Mouse (Mus musculus) stomach, embryonic 14.5 days (tissue): ENCODE measurements around the gene Vav1. TPM values are rescaled to one million over a fixed set of nuclear protein-coding genes. Genes with fewer than 3 reads are reported as not detected.
A peak's percentile ranks its signal among the peaks of the same experiment; 100 is the strongest.

Experiments
- ATAC-seq: fragments of 200-750 bp; cut with Nextera tagmentation; 2 replicates; pipeline ENCODE4 v1.8.0; 2017; ENCODE audit warnings: low read depth, moderate TSS enrichment; ENCODE audit not compliant: insufficient number of reproducible peaks, insufficient read depth, low FRiP score
- H3K27ac ChIP-seq: fragments of 300-500 bp; sonication (generic); 2 replicates; pipeline ENCODE4 v1.5.1; 2014; ENCODE audit warnings: mild to moderate bottlenecking, low read length, moderate library complexity, mixed read lengths
- H3K27me3 ChIP-seq: fragments of 300-500 bp; sonication (generic); 2 replicates; pipeline ENCODE4 v1.6.1; 2014; ENCODE audit warnings: low read length, control low read depth, mixed read lengths; ENCODE audit not compliant: control insufficient read depth, insufficient read depth
- H3K36me3 ChIP-seq: fragments of 300-500 bp; sonication (generic); 2 replicates; pipeline ENCODE4 v1.6.1; 2014; ENCODE audit warnings: mild to moderate bottlenecking, control low read depth, low read length, moderate library complexity, mixed read lengths; ENCODE audit not compliant: control insufficient read depth, insufficient read depth
- H3K4me1 ChIP-seq: fragments of 300-500 bp; sonication (generic); 2 replicates; pipeline ENCODE4 v1.6.1; 2014; ENCODE audit warnings: low read length, control low read depth, mixed read lengths; ENCODE audit not compliant: control insufficient read depth, insufficient read depth
- H3K4me2 ChIP-seq: fragments of 300-500 bp; sonication (generic); replicated peaks from 2 replicates; pipeline ENCODE4 v1.6.1; 2014; ENCODE audit warnings: low read depth, low read length, control low read depth
- H3K4me3 ChIP-seq: fragments of 300-500 bp; sonication (generic); 2 replicates; pipeline ENCODE4 v1.5.1; 2014; ENCODE audit warnings: low read depth, low read length, control low read depth
- H3K9ac ChIP-seq: fragments of 300-500 bp; sonication (generic); replicated peaks from 2 replicates; pipeline ENCODE4 v1.6.1; 2014; ENCODE audit warnings: low read depth, mild to moderate bottlenecking, control low read depth, low read length, moderate library complexity, mixed read lengths
- H3K9me3 ChIP-seq: fragments of 300-500 bp; sonication (generic); 2 replicates; pipeline ENCODE4 v1.6.1; 2016; ENCODE audit warnings: low read depth, low read length, control low read depth; ENCODE audit not compliant: control insufficient read depth
- WGBS: fragments of 180-500 bp; shearing (Covaris S2); extraction: QIAGEN DNeasy Blood & Tissue Kit; methylation state at CpG from one replicate; pipeline ENCODE4 v1.1.7; 2014; 5-methylcytosine and 5-hydroxymethylcytosine counted together
- polyA plus RNA-seq: library from polyadenylated mRNA; unstranded; fragments of >200 nt; fragmentation: Nextera tagmentation; extraction: Ambion mirVana; gene quantifications from 2 replicates; pipeline ENCODE4 v1.2.1, GENCODE M21; 2014

Vav1 gene
- polyA plus RNA-seq, 1 experiment from 2014 or later, result 1.8 TPM

GRCm38 (mm10) chr17:57295935-57296334 is 17.0 kb downstream of the Vav1 start:
- Histone ChIP-seq H3K4me3 (no peak overlapping the region), H3K4me1 (no peaks in the 10 kb centered on the region), H3K4me2 (no peak overlapping the region), H3K36me3 (no peaks in the 10 kb centered on the region), H3K9ac (no peak overlapping the region), H3K27me3 (no peaks in the 10 kb centered on the region), H3K27ac (no peak overlapping the region), H3K9me3 (no peaks in the 10 kb centered on the region)
- WGBS, result 91% methylated on average over 9 of the region's 9 CpGs
- ATAC-seq, result no peak

- no peak for ATAC-seq
- Histone ChIP-seq H3K9ac (no peak overlapping the region), H3K9me3 (no peaks in the 10 kb centered on the region), H3K4me2 (no peak overlapping the region), H3K27ac (no peak overlapping the region), H3K4me3 (no peak overlapping the region), H3K4me1 (no peaks in the 10 kb centered on the region), H3K36me3 (no peaks in the 10 kb centered on the region), H3K27me3 (no peaks in the 10 kb centered on the region)
- 82% methylated on average over 12 of the region's 12 CpGs for WGBS
Observed at GRCm38 (mm10) chr17:57297040-57297439, 18.1 kb downstream of the Vav1 start.

- H3K36me3 ChIP-seq, result no peaks in the 10 kb centered on the region
- no peak overlapping the region for H3K27ac ChIP-seq
- no peaks in the 10 kb centered on the region for H3K27me3 ChIP-seq
- H3K4me2 ChIP-seq, result no peak overlapping the region
- H3K9me3 ChIP-seq, result no peaks in the 10 kb centered on the region
- no peaks in the 10 kb centered on the region for H3K4me1 ChIP-seq
- H3K4me3 ChIP-seq, result no peak overlapping the region
- ATAC-seq, result no peak
- WGBS, result 60% methylated on average over 4 of the region's 4 CpGs
- H3K9ac ChIP-seq, result no peak overlapping the region
Observed at GRCm38 (mm10) chr17:57305593-57305992, 26.7 kb downstream of the Vav1 start.

- 76% methylated on average over 6 of the region's 6 CpGs for WGBS
- no peaks in the 10 kb centered on the region for H3K27me3 ChIP-seq
- no peak overlapping the region for H3K9ac ChIP-seq
- no peaks in the 10 kb centered on the region for H3K9me3 ChIP-seq
- H3K36me3 ChIP-seq, result no peaks in the 10 kb centered on the region
- H3K27ac ChIP-seq, result no peak overlapping the region
- H3K4me3 ChIP-seq, result no peak overlapping the region
- H3K4me2 ChIP-seq, result no peak overlapping the region
- no peak for ATAC-seq
- H3K4me1 ChIP-seq, result no peaks in the 10 kb centered on the region
Observed at GRCm38 (mm10) chr17:57307074-57307473, 28.2 kb downstream of the Vav1 start.

- Histone ChIP-seq H3K4me2 (no peak overlapping the region), H3K27ac (no peak overlapping the region), H3K27me3 (no peaks in the 10 kb centered on the region), H3K4me1 (no peaks in the 10 kb centered on the region), H3K36me3 (no peaks in the 10 kb centered on the region), H3K9ac (no peak overlapping the region), H3K4me3 (no peak overlapping the region), H3K9me3 (no peaks in the 10 kb centered on the region)
- ATAC-seq, result peak; percentile 53; the same call in 1 of the 2 replicates
- 27% methylated on average over 13 of the region's 13 CpGs for WGBS
Observed at GRCm38 (mm10) chr17:57311801-57312200, 32.9 kb downstream of the Vav1 start.

- Histone ChIP-seq H3K9me3 (no peaks in the 10 kb centered on the region), H3K9ac (no peak overlapping the region), H3K27me3 (no peaks in the 10 kb centered on the region), H3K4me2 (no peak overlapping the region), H3K27ac (no peak overlapping the region), H3K4me3 (no peak overlapping the region), H3K4me1 (no peaks in the 10 kb centered on the region), H3K36me3 (no peaks in the 10 kb centered on the region)
- WGBS, result 46% methylated on average over 8 of the region's 8 CpGs
- ATAC-seq, result 0 out of 2 replicates have a peak, but pooled peaks have one; percentile 17
Observed at GRCm38 (mm10) chr17:57327615-57328014, 48.7 kb downstream of the Vav1 start.

- Histone ChIP-seq H3K9me3 (no peaks in the 10 kb centered on the region), H3K27ac (no peak overlapping the region), H3K4me1 (no peaks in the 10 kb centered on the region), H3K4me3 (no peak overlapping the region), H3K36me3 (no peaks in the 10 kb centered on the region), H3K4me2 (no peak overlapping the region), H3K27me3 (no peaks in the 10 kb centered on the region), H3K9ac (no peak overlapping the region)
- WGBS, result 43% methylated on average over 5 of the region's 6 CpGs
- no peak for ATAC-seq
Observed at GRCm38 (mm10) chr17:57328944-57329343, 50.0 kb downstream of the Vav1 start.

GRCm38 (mm10) chr17:57330993-57331392 is 52.1 kb downstream of the Vav1 start:
- H3K9ac ChIP-seq, result no peak overlapping the region
- no peaks in the 10 kb centered on the region for H3K4me1 ChIP-seq
- H3K36me3 ChIP-seq, result no peaks in the 10 kb centered on the region
- H3K27ac ChIP-seq, result no peak overlapping the region
- H3K4me3 ChIP-seq, result no peak overlapping the region
- no peaks in the 10 kb centered on the region for H3K9me3 ChIP-seq
- WGBS, result 84% methylated on average over 8 of the region's 8 CpGs
- no peak for ATAC-seq
- no peak overlapping the region for H3K4me2 ChIP-seq
- H3K27me3 ChIP-seq, result no peaks in the 10 kb centered on the region

GRCm38 (mm10) chr17:57332241-57332640 is 53.3 kb downstream of the Vav1 start:
- no peak overlapping the region for H3K4me2 ChIP-seq
- no peaks in the 10 kb centered on the region for H3K9me3 ChIP-seq
- 83% methylated on average over 4 of the region's 4 CpGs for WGBS

More at GRCm38 (mm10) chr17:57332241-57332640, 53.3 kb downstream of the Vav1 start:
- no peaks in the 10 kb centered on the region for H3K4me1 ChIP-seq
- H3K4me3 ChIP-seq, result no peak overlapping the region
- H3K27me3 ChIP-seq, result no peaks in the 10 kb centered on the region
- no peak overlapping the region for H3K27ac ChIP-seq
- H3K36me3 ChIP-seq, result no peaks in the 10 kb centered on the region
- no peak overlapping the region for H3K9ac ChIP-seq
- ATAC-seq, result no peak
